Mouse (Mus musculus): ENCODE results near the gene Vmn1r68. TPM values are rescaled to one million over a fixed set of nuclear protein-coding genes. Genes with fewer than 3 reads are reported as not detected.
A peak's percentile ranks its signal among the peaks of the same experiment; 100 is the strongest.

The Vmn1r68 gene
- polyA plus RNA-seq (2015; fragmentation: Nextera tagmentation; extraction: Ambion mirVana): not detected in 2 replicates

DNA sequence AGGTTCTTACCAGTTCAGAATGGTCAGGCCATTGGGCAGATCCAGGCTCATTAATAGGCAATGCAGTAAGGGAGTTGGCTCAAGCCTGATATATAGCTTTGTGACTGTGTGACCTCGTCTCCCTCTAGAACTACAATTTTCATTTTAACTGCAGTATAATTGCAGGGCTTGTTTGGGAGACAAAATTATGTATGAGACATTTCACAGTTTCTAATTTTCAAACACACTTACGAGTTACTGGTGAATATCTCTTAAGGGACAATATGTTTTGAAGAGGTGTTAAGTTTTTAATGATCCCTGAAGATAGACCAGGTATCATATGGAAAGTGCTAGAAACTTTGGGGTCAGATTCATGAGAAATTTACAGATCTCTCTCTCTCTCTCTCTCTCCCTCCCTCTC, at the start of gene Vmn1r68:
Gene Vmn1r68, minus strand, starts transcription at position 101 of the 400 bp plus-strand sequence.
- H3K9ac ChIP-seq: no peak within 1 kb of the TSS
- H3K27me3 ChIP-seq: no peaks in the 10 kb centered on the region
- H3K9me3 ChIP-seq (replicated peaks): no peaks in the 10 kb centered on the region
- ATAC-seq (ENCODE audit: insufficient read depth): no peak
- no peaks in the 10 kb centered on the region for H3K36me3 ChIP-seq (replicated peaks)
- H3K4me3 ChIP-seq (replicated peaks): no peak within 1 kb of the TSS
- no peak within 1 kb of the TSS for H3K4me2 ChIP-seq
- no peaks in the 10 kb centered on the region for H3K4me1 ChIP-seq (replicated peaks)
- no peak within 1 kb of the TSS for H3K27ac ChIP-seq (replicated peaks)
- WGBS (ENCODE audit: insufficient replicate concordance): 39% methylated on average over 2 of the region's 2 CpGs

DNA sequence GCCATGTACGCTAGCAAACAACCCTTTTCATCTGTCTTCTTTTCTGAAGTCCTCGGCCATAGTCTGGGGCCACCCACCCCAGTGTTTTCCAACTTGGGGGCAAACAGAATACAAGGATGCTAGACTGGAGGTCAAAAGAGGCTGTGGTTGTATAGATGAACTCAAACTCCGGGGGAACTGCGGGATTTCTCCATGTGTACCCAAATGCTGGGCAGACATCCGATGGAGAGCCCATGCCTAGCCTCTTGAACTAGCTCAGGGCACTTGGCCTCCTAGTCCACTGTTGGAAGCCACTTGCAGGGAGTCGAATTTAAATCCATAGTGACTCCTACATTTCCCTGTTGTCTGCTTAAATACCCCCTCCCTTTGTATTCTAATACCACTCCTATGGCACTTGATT, 62.7 kb downstream of the Vmn1r68 start:
- ATAC-seq (ENCODE audit: insufficient read depth): no peak; the same call in 1 of the 2 replicates
- Histone ChIP-seq H3K4me3 (replicated peaks) (peak overlapping the region; percentile 65), H3K9ac (no peak overlapping the region), H3K36me3 (replicated peaks) (peaks cover 9% of the 10 kb centered on the region), H3K9me3 (replicated peaks) (no peaks in the 10 kb centered on the region), H3K27me3 (no peaks in the 10 kb centered on the region), H3K4me1 (replicated peaks) (0 out of 2 replicates have a peak, but pooled peaks cover 8% of the 10 kb centered on the region), H3K27ac (replicated peaks) (no peak overlapping the region), H3K4me2 (peak overlapping the region; percentile 66; the same call in 1 of the 2 replicates)
- 23% methylated on average over 6 of the region's 6 CpGs for WGBS (ENCODE audit: insufficient replicate concordance)

GRCm38 (mm10) chr7:10494786-10495521, 63.3 kb downstream of the Vmn1r68 start, which contains the start of gene Zik1:
Zik1 (minus strand) TSS chr7:10495394.
- Histone ChIP-seq H3K27me3 (no peaks in the 10 kb centered on the region), H3K9ac (peak within 1 kb of the TSS; percentile 50; the same call in 1 of the 2 replicates), H3K4me2 (peak within 1 kb of the TSS; percentile 66), H3K4me3 (replicated peaks) (peak within 1 kb of the TSS; percentile 65), H3K4me1 (replicated peaks) (0 out of 2 replicates have a peak, but pooled peaks cover 8% of the 10 kb centered on the region), H3K27ac (replicated peaks) (no peak within 1 kb of the TSS), H3K9me3 (replicated peaks) (no peaks in the 10 kb centered on the region), H3K36me3 (replicated peaks) (peaks cover 16% of the 10 kb centered on the region)
- 3% methylated on average over 33 of the region's 33 CpGs for WGBS (ENCODE audit: insufficient replicate concordance)
- ATAC-seq (ENCODE audit: insufficient read depth): peak; percentile 91

GRCm38 (mm10) chr7:10480588-10481233, 77.6 kb downstream of the Vmn1r68 start:
- Histone ChIP-seq H3K27ac (replicated peaks) (no peak overlapping the region), H3K9ac (no peak overlapping the region), H3K4me3 (replicated peaks) (no peak overlapping the region), H3K9me3 (replicated peaks) (no peaks in the 10 kb centered on the region), H3K36me3 (replicated peaks) (no peaks in the 10 kb centered on the region), H3K27me3 (no peaks in the 10 kb centered on the region), H3K4me1 (replicated peaks) (no peaks in the 10 kb centered on the region), H3K4me2 (no peak overlapping the region)
- no peak for ATAC-seq (ENCODE audit: insufficient read depth)
- WGBS (ENCODE audit: insufficient replicate concordance): 54% methylated on average over 18 of the region's 18 CpGs

DNA sequence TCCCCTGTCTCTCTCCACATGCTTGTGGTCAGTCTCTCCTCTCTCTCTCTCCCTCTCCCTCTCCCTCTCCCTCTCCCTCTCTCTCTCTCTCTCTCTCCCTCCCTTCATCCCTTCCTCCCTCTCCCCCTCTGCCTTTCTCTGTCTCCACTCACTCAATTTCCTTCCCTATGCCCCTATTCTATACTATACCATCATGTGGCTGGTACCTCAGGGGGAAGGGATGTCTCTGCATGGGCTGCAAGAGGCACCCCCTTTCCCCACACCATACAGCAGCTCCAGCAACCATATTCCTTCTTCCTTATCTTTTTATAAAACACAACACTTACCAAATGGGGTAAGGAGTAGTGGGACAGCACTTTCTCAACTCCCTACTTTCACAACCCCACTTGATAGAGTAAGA, 78.5 kb downstream of the Vmn1r68 start:
- Histone ChIP-seq H3K27me3 (no peaks in the 10 kb centered on the region), H3K4me3 (replicated peaks) (no peak overlapping the region), H3K4me2 (no peak overlapping the region), H3K9me3 (replicated peaks) (no peaks in the 10 kb centered on the region), H3K27ac (replicated peaks) (no peak overlapping the region), H3K36me3 (replicated peaks) (no peaks in the 10 kb centered on the region), H3K4me1 (replicated peaks) (no peaks in the 10 kb centered on the region), H3K9ac (no peak overlapping the region)
- ATAC-seq (ENCODE audit: insufficient read depth): no peak

- no peaks in the 10 kb centered on the region for H3K36me3 ChIP-seq (replicated peaks)
- ATAC-seq (ENCODE audit: insufficient read depth): no peak
- no peaks in the 10 kb centered on the region for H3K27me3 ChIP-seq
- H3K4me1 ChIP-seq (replicated peaks): no peaks in the 10 kb centered on the region
- H3K4me3 ChIP-seq (replicated peaks): no peak overlapping the region
- H3K4me2 ChIP-seq: no peak overlapping the region
- no peak overlapping the region for H3K27ac ChIP-seq (replicated peaks)
- no peak overlapping the region for H3K9ac ChIP-seq
- 43% methylated on average over 3 of the region's 3 CpGs for WGBS (ENCODE audit: insufficient replicate concordance)
- no peaks in the 10 kb centered on the region for H3K9me3 ChIP-seq (replicated peaks)
Measured at GRCm38 (mm10) chr7:10458166-10458565, 100.1 kb downstream of the Vmn1r68 start.

Other genes with a start within 250 kb of the Vmn1r68 start
- gene Vmn1r67, start 115.2 kb downstream of the Vmn1r68 start, polyA plus RNA-seq (2015; fragmentation: Nextera tagmentation; extraction: Ambion mirVana): not detected in 2 replicates
- gene Zik1, start 63.1 kb downstream of the Vmn1r68 start, polyA plus RNA-seq (2015; fragmentation: Nextera tagmentation; extraction: Ambion mirVana): 1.6 and 1.7 TPM in 2 replicates
- gene Vmn1r69, start 55.2 kb upstream of the Vmn1r68 start, polyA plus RNA-seq (2015; fragmentation: Nextera tagmentation; extraction: Ambion mirVana): not detected in 2 replicates
- not detected in 2 replicates for gene Vmn1r70, start 73.0 kb upstream of the Vmn1r68 start, polyA plus RNA-seq (2015; fragmentation: Nextera tagmentation; extraction: Ambion mirVana)
- gene Nlrp4b, start 129.3 kb upstream of the Vmn1r68 start, polyA plus RNA-seq (2015; fragmentation: Nextera tagmentation; extraction: Ambion mirVana): not detected in 2 replicates
- gene Vmn1r71, start 195.9 kb upstream of the Vmn1r68 start, polyA plus RNA-seq (2015; fragmentation: Nextera tagmentation; extraction: Ambion mirVana): not detected in 2 replicates